Mouse (Mus musculus) thymus, adult 2 months (tissue): ENCODE data around the gene Ap1s3. TPM values are rescaled to one million over a fixed set of nuclear protein-coding genes. Genes with fewer than 3 reads are reported as not detected.

ENCODE experiments used
- DNase-seq: peaks from one replicate; pipeline ENCODE4 v3.0.0; 2021
- H3K27ac ChIP-seq: fragments of 200-500 bp; 2 replicates; pipeline ENCODE4 v1.5.1; 2012; ENCODE audit warnings: low read length, control low read depth; ENCODE audit not compliant: control insufficient read depth, insufficient read depth
- H3K27me3 ChIP-seq: fragments of 200-500 bp; 2 replicates; pipeline ENCODE4 v1.6.1; 2012; ENCODE audit warnings: mild to moderate bottlenecking, low read length, moderate library complexity, mixed read lengths; ENCODE audit not compliant: control insufficient read depth, insufficient read depth
- H3K36me3 ChIP-seq: fragments of 200-500 bp; 2 replicates; pipeline ENCODE4 v1.6.1; 2012; ENCODE audit warnings: mild to moderate bottlenecking, low read length, moderate library complexity; ENCODE audit not compliant: control insufficient read depth, insufficient read depth
- H3K4me1 ChIP-seq: fragments of 200-500 bp; replicated peaks from 2 replicates; pipeline ENCODE4 v1.6.1; 2012; ENCODE audit warnings: low read length; ENCODE audit not compliant: control insufficient read depth, insufficient read depth
- H3K4me3 ChIP-seq: fragments of 200-500 bp; 2 replicates; pipeline ENCODE4 v1.5.1; 2012; ENCODE audit warnings: mild to moderate bottlenecking, low read length, control low read depth, moderate library complexity; ENCODE audit not compliant: control insufficient read depth, insufficient read depth
- CTCF ChIP-seq: fragments of 200-500 bp; IDR thresholded peaks from 2 replicates; pipeline ENCODE4 v1.5.1; 2012; ENCODE audit warnings: mild to moderate bottlenecking, control low read depth, low read length, moderate library complexity, borderline replicate concordance; ENCODE audit not compliant: control insufficient read depth, poor library complexity, insufficient read depth; ENCODE audit errors: extremely low read depth
- POLR2A ChIP-seq: fragments of 200-500 bp; IDR thresholded peaks from 2 replicates; pipeline ENCODE4 v1.6.1; 2012; ENCODE audit warnings: mild to moderate bottlenecking, low read length, control low read depth, moderate library complexity; ENCODE audit not compliant: control insufficient read depth, poor library complexity, insufficient read depth; ENCODE audit errors: extremely low read depth
- WGBS: fragments of 180-500 bp; shearing (Covaris S2); methylation state at CpG from one replicate; pipeline ENCODE4 v1.1.7; 2018; 5-methylcytosine and 5-hydroxymethylcytosine counted together
- polyA plus RNA-seq: library from polyadenylated mRNA; depleted of rRNA; stranded (reverse); fragments of >200 nt; gene quantifications from 2 replicates; pipeline ENCODE4 v1.2.3, GENCODE M21; 2012

Ap1s3 gene
- polyA plus RNA-seq, 1 experiment: 60.7 TPM

- Histone ChIP-seq H3K4me3 (no peak overlapping the region), H3K4me1 (no peaks in the 10 kb centered on the region), H3K27me3 (no peaks in the 10 kb centered on the region), H3K36me3 (no peaks in the 10 kb centered on the region), H3K27ac (no peak overlapping the region)
- DNase-seq: no peak
- TF ChIP-seq POLR2A (no peak), CTCF (no peak)
- 100% methylated on average over 1 of the region's 1 CpGs for WGBS
These were observed 80.7 kb downstream of the Ap1s3 start for GRCm38 (mm10) chr1:79591091-79591490.

- TF ChIP-seq POLR2A (no peak), CTCF (no peak)
- Histone ChIP-seq H3K4me3 (no peak overlapping the region), H3K36me3 (no peaks in the 10 kb centered on the region), H3K27ac (no peak overlapping the region), H3K4me1 (no peaks in the 10 kb centered on the region), H3K27me3 (no peaks in the 10 kb centered on the region)
- no peak for DNase-seq
- WGBS: 94% methylated on average over 4 of the region's 4 CpGs
These were observed 81.6 kb downstream of the Ap1s3 start for GRCm38 (mm10) chr1:79589971-79590763.

- no peak for TF ChIP-seq POLR2A
- no peak for TF ChIP-seq CTCF
- Histone ChIP-seq H3K4me3 (no peak overlapping the region), H3K27me3 (no peaks in the 10 kb centered on the region), H3K27ac (no peak overlapping the region), H3K36me3 (no peaks in the 10 kb centered on the region), H3K4me1 (no peaks in the 10 kb centered on the region)
- WGBS: 92% methylated on average over 6 of the region's 6 CpGs
- no peak for DNase-seq
These were observed 82.3 kb downstream of the Ap1s3 start for GRCm38 (mm10) chr1:79589424-79589823.

GRCm38 (mm10) chr1:79581136-79581679, 90.6 kb downstream of the Ap1s3 start:
- no peaks in the 10 kb centered on the region for H3K36me3 ChIP-seq
- 32% methylated on average over 15 of the region's 15 CpGs for WGBS
- H3K4me1 ChIP-seq: no peaks in the 10 kb centered on the region
- DNase-seq: peak; percentile 4
- H3K27me3 ChIP-seq: no peaks in the 10 kb centered on the region
- H3K4me3 ChIP-seq: no peak overlapping the region
- TF ChIP-seq POLR2A: no peak
- TF ChIP-seq CTCF: no peak
- no peak overlapping the region for H3K27ac ChIP-seq

GRCm38 (mm10) chr1:79577357-79577756, 94.4 kb downstream of the Ap1s3 start:
- 93% methylated on average over 3 of the region's 3 CpGs for WGBS
- H3K4me1 ChIP-seq: no peaks in the 10 kb centered on the region
- no peak overlapping the region for H3K27ac ChIP-seq
- no peaks in the 10 kb centered on the region for H3K36me3 ChIP-seq
- TF ChIP-seq POLR2A (no peak), CTCF (no peak)
- DNase-seq: no peak
- no peaks in the 10 kb centered on the region for H3K27me3 ChIP-seq
- no peak overlapping the region for H3K4me3 ChIP-seq

- no peak overlapping the region for H3K4me3 ChIP-seq
- no peak overlapping the region for H3K27ac ChIP-seq
- no peak for DNase-seq
- H3K27me3 ChIP-seq: no peaks in the 10 kb centered on the region
- TF ChIP-seq CTCF (no peak), POLR2A (no peak)
- WGBS: 96% methylated on average over 4 of the region's 4 CpGs
- no peaks in the 10 kb centered on the region for H3K4me1 ChIP-seq
- H3K36me3 ChIP-seq: no peaks in the 10 kb centered on the region
These were observed 99.9 kb downstream of the Ap1s3 start for GRCm38 (mm10) chr1:79571912-79572311.

GRCm38 (mm10) chr1:79571126-79571525, 100.6 kb downstream of the Ap1s3 start:
- 90% methylated on average over 6 of the region's 6 CpGs for WGBS
- no peaks in the 10 kb centered on the region for H3K4me1 ChIP-seq

More at GRCm38 (mm10) chr1:79571126-79571525, 100.6 kb downstream of the Ap1s3 start:
- no peak overlapping the region for H3K4me3 ChIP-seq
- H3K27me3 ChIP-seq: no peaks in the 10 kb centered on the region
- no peaks in the 10 kb centered on the region for H3K36me3 ChIP-seq
- no peak for DNase-seq
- H3K27ac ChIP-seq: no peak overlapping the region
- no peak for TF ChIP-seq CTCF
- TF ChIP-seq POLR2A: no peak
